Mouse (Mus musculus) testis, adult 2 months (tissue): ENCODE measurements around the gene Tmem119. TPM values are rescaled to one million over a fixed set of nuclear protein-coding genes. Genes with fewer than 3 reads are reported as not detected.

Experiments used
- H3K27ac ChIP-seq: fragments of 200-500 bp; 2 replicates; pipeline ENCODE4 v1.5.1; 2012; ENCODE audit warnings: low read depth, low read length; ENCODE audit not compliant: control insufficient read depth, insufficient read depth
- H3K27me3 ChIP-seq: fragments of 200-500 bp; 2 replicates; pipeline ENCODE4 v1.6.1; 2012; ENCODE audit warnings: mild to moderate bottlenecking, low read length, moderate library complexity; ENCODE audit not compliant: control insufficient read depth, insufficient read depth
- H3K36me3 ChIP-seq: fragments of 200-500 bp; 2 replicates; pipeline ENCODE4 v1.6.1; 2012; ENCODE audit warnings: mild to moderate bottlenecking, low read length; ENCODE audit not compliant: control insufficient read depth, insufficient read depth
- H3K4me1 ChIP-seq: fragments of 200-500 bp; 2 replicates; pipeline ENCODE4 v1.6.1; 2012; ENCODE audit warnings: low read length; ENCODE audit not compliant: control insufficient read depth, insufficient read depth
- H3K4me3 ChIP-seq: fragments of 200-500 bp; 2 replicates; pipeline ENCODE4 v1.5.1; 2012; ENCODE audit warnings: low read depth, mild to moderate bottlenecking, low read length, moderate library complexity, mixed read lengths; ENCODE audit not compliant: control insufficient read depth
- CTCF ChIP-seq: fragments of 200-500 bp; IDR thresholded peaks from 2 replicates; pipeline ENCODE4 v1.5.1; 2012; ENCODE audit warnings: low read depth, mild to moderate bottlenecking, inconsistent platforms, low read length, moderate library complexity; ENCODE audit not compliant: control insufficient read depth, insufficient read depth, insufficient replicate concordance
- POLR2A ChIP-seq: fragments of 200-500 bp; IDR thresholded peaks from 2 replicates; pipeline ENCODE4 v1.6.1; 2012; ENCODE audit warnings: low read depth, mild to moderate bottlenecking, inconsistent platforms, low read length, moderate library complexity; ENCODE audit not compliant: control insufficient read depth
- polyA plus RNA-seq: library from polyadenylated mRNA; depleted of rRNA; stranded (reverse); fragments of >200 nt; gene quantifications from 2 replicates; pipeline ENCODE4 v1.2.3, GENCODE M21; 2012; rRNA removed

Tmem119 gene
- 0.38 and 0.59 TPM in 2 replicates for polyA plus RNA-seq

DNA sequence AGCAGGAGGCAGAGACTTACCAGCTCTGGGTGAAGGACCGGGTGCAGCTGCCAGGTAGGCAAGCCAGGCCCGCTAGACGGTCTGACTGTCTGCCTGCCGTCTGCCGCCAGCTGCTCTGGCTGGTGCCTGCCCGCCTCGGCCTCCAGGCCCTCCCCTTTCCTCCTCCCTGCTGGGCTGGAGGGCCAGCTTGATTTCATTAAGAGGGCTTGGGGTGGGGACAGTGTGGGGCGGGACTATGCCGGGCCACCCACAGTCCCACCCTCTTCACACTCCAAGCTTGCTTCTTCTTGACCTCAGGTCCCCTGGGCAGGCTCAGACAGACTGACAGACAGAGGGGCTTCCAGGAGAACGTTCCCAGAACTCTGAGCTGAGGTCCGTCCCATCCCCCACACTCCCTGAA, at the start of gene Tmem119:
Tmem119 (minus strand) TSS at position 237 of the 400 bp plus-strand sequence.
- H3K27me3 ChIP-seq, result no peaks in the 10 kb centered on the region
- H3K4me3 ChIP-seq, result no peak within 1 kb of the TSS
- no peaks in the 10 kb centered on the region for H3K36me3 ChIP-seq
- no peaks in the 10 kb centered on the region for H3K4me1 ChIP-seq
- no peak within 1 kb of the TSS for H3K27ac ChIP-seq
- no peak for TF ChIP-seq POLR2A
- no peak for TF ChIP-seq CTCF

DNA sequence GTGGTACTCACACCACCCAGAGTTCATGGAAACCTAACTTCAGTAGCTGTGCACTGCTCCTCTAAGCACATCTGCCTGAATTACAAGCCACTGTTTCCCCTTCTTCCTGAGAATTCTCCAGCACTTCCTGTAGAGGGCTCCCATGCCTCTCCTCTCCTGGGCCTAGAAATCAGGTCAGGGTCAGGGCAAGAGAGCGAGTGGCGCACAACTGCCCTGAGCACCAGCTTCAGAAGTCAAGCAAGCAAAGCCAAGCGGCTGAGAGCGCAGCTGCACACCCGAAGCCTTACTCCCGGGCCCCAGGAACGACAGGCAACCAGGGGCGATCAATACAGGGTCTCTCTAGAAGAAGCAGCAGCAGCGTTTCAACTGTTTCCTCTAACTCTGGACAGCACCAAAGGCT, 47.3 kb upstream of the Tmem119 start:
- H3K27me3 ChIP-seq, result no peaks in the 10 kb centered on the region
- no peak for TF ChIP-seq POLR2A
- no peak for TF ChIP-seq CTCF
- no peak overlapping the region for H3K4me3 ChIP-seq
- no peak overlapping the region for H3K27ac ChIP-seq
- H3K4me1 ChIP-seq, result no peaks in the 10 kb centered on the region
- H3K36me3 ChIP-seq, result no peaks in the 10 kb centered on the region

DNA sequence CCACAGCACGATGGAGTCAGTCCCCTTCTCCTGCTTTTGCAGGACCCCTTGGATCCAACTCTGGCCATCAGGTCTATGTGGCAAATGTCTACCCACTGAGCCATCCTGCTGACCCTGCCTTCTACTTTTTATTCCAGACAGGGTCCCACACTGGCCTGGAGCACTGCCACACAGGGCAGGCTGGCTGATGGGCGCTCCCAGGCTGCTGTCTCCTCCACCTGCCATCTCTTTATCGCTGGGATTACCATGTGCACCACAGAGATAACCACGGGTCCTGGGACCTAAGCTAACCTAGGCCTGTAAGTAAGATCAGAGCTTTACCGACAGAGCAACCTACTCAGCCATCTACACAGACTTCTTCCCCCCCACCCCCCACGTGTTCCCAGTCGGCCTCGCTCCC, 46.3 kb upstream of the Tmem119 start:
- Histone ChIP-seq H3K27me3 (no peaks in the 10 kb centered on the region), H3K4me3 (no peak overlapping the region), H3K4me1 (no peaks in the 10 kb centered on the region), H3K27ac (no peak overlapping the region), H3K36me3 (no peaks in the 10 kb centered on the region)
- TF ChIP-seq POLR2A (no peak), CTCF (no peak)

DNA sequence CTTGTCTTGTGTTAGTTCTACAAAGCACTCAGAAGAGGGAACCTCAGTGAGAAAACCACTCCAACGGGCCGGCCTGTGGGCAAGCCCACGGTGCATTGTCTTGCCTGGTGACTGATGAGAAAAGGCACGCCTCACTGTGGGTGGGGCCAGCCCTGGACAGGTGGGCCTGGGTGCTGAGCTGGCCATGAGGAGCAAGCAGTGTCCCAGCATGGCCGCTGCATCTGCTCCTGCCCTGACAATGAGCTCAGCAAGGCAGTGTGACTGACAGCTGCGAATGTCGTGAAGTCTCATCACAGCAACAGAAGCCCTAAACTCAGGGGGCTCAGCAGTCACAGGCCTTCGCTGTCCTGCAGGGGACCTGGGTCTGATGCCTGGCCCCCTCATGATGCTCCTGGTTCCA, 45.3 kb upstream of the Tmem119 start:
- H3K27ac ChIP-seq, result no peak overlapping the region
- H3K4me1 ChIP-seq, result no peaks in the 10 kb centered on the region
- no peaks in the 10 kb centered on the region for H3K36me3 ChIP-seq
- no peaks in the 10 kb centered on the region for H3K27me3 ChIP-seq
- no peak overlapping the region for H3K4me3 ChIP-seq
- no peak for TF ChIP-seq POLR2A
- TF ChIP-seq CTCF, result no peak

DNA sequence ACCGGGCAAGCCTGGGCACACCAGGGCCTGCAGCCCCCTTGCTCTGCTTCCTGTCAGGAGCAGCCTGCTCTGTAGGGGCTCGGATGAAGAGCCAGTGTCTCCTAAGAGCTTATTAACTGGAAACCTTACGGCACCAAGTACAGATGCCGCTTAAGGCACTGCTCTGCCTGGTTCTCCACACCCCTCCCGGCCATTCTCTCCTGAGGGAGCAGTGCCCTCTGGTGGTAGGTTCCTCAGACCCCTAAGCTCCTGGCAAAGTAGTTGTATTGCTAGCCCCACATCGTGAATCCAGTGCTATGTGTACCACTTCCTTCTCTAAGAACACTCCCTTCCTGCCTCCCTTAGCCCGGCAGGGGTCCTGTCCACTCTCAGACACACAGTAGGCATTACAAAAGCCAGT, 44.4 kb upstream of the Tmem119 start:
- TF ChIP-seq CTCF, result peak; percentile 19; the same call in 1 of the 2 replicates
- no peak for TF ChIP-seq POLR2A
- H3K4me3 ChIP-seq, result no peak overlapping the region
- no peak overlapping the region for H3K27ac ChIP-seq
- no peaks in the 10 kb centered on the region for H3K36me3 ChIP-seq
- no peaks in the 10 kb centered on the region for H3K27me3 ChIP-seq
- H3K4me1 ChIP-seq, result no peaks in the 10 kb centered on the region

DNA sequence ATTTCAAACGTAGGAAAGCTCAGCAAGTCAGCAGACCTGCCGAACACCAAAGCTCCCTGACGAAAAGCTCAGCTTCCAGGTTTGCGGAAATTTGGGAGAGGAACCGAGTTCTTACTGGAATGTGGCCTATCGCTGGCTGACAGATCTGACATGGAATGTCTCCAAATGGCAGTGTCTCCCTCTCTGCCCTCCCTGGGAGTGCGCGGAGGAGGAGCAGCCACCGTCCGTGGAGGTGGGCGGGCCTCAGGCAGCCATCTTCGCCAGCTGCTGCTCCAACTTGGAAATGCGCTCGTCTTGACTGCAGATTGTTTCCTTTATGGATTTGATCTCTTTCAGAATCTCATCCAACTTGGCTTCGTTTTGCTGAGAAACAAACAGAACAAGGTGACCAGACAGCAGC, 43.8 kb upstream of the Tmem119 start:
- no peaks in the 10 kb centered on the region for H3K27me3 ChIP-seq
- H3K4me3 ChIP-seq, result no peak overlapping the region
- TF ChIP-seq POLR2A, result no peak
- no peak for TF ChIP-seq CTCF
- H3K4me1 ChIP-seq, result no peaks in the 10 kb centered on the region
- H3K36me3 ChIP-seq, result no peaks in the 10 kb centered on the region
- H3K27ac ChIP-seq, result no peak overlapping the region

DNA sequence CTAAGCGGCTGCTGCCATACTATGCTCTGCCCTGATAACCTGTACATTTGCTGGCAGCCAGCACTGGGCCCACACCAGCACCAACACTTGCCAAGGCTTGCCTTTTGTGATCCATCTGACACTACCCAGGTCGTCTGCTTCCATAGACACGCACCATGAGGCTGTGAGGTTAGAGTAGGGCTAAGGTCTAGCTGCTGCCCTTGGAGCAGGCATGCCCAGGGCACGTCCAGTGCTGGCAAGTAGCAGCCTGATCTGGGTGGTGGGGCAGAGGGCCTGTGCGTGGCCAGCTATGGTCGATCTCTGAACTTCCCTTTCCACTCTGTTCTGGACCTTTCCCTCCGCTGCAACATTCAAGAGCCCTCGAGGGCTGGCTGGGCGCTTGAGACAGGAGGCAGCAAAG, 42.6 kb upstream of the Tmem119 start:
- no peaks in the 10 kb centered on the region for H3K36me3 ChIP-seq
- H3K27ac ChIP-seq, result no peak overlapping the region
- H3K4me1 ChIP-seq, result no peaks in the 10 kb centered on the region

DNA sequence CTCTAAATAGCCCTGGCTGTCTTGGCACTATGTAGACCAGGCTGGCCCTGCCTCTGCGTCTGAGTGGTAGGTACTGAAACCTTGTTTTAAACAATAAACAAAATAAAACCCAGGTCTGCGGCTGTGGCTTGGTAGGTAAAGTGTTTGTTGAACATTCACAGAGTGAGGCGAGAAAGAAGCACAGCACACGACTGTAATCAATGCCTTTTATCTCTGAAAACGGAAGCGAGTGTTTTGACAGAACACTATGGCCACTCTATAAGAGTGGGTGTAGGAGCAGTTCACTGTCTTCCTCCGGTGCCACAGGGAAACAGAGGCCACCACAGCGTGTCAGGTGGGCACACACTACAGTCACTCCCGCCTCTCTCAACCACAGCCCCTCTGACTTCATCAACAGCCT, 41.9 kb upstream of the Tmem119 start:
- H3K36me3 ChIP-seq, result no peaks in the 10 kb centered on the region
- no peaks in the 10 kb centered on the region for H3K4me1 ChIP-seq
- no peak for TF ChIP-seq CTCF
- TF ChIP-seq POLR2A, result no peak
- no peak overlapping the region for H3K27ac ChIP-seq
- H3K4me3 ChIP-seq, result no peak overlapping the region
- H3K27me3 ChIP-seq, result no peaks in the 10 kb centered on the region

More for the DNA sequence above, 42.6 kb upstream of the Tmem119 start:
- H3K4me3 ChIP-seq, result no peak overlapping the region
- TF ChIP-seq POLR2A, result no peak
- H3K27me3 ChIP-seq, result no peaks in the 10 kb centered on the region
